Mouse (Mus musculus) MEL (cell line): ENCODE results near the gene Scn7a. TPM values are rescaled to one million over a fixed set of nuclear protein-coding genes. Genes with fewer than 3 reads are reported as not detected.

Experiments used
- DNase-seq: peaks from one replicate; pipeline ENCODE4 v3.0.0; 2011; ENCODE audit warnings: low read depth, low spot score
- H3K27ac ChIP-seq: 2 replicates; pipeline ENCODE4 v1.5.1; 2012; ENCODE audit warnings: low read depth, mild to moderate bottlenecking, control low read depth, low read length, moderate library complexity; ENCODE audit not compliant: control insufficient read depth
- H3K27me3 ChIP-seq, 2 experiments: fragments of 150-350 bp in 1 of 2; sonication (generic) in 1 of 2; 2 replicates each; pipeline ENCODE4 v1.6.1; 2012; ENCODE audit warnings: low read length in 2 of 2, mild to moderate bottlenecking in 2 of 2, improper control_type of control experiment in 1 of 2, moderate library complexity in 1 of 2; ENCODE audit not compliant: insufficient read depth in 2 of 2, control insufficient read depth in 1 of 2
- H3K36me3 ChIP-seq, 2 experiments: 2 replicates each; pipeline ENCODE4 v1.6.1; 2012 to 2014; ENCODE audit warnings: low read length in 2 of 2, improper control_type of control experiment in 1 of 2, inconsistent platforms in 1 of 2, mild to moderate bottlenecking in 1 of 2; ENCODE audit not compliant: insufficient read depth in 2 of 2, control insufficient read depth in 1 of 2
- H3K4me1 ChIP-seq, 2 experiments: fragments of 150-350 bp in 1 of 2; sonication (generic) in 1 of 2; 2 replicates each; pipeline ENCODE4 v1.6.1; 2012; ENCODE audit warnings: low read length in 2 of 2, improper control_type of control experiment in 1 of 2, mild to moderate bottlenecking in 1 of 2; ENCODE audit not compliant: insufficient read depth in 2 of 2, control insufficient read depth in 1 of 2
- H3K4me3 ChIP-seq, 2 experiments: fragments of 150-350 bp in 1 of 2; sonication (generic) in 1 of 2; 2 replicates each; pipeline ENCODE4 v1.5.1; 2012; ENCODE audit warnings: low read depth in 2 of 2, low read length in 2 of 2, mild to moderate bottlenecking in 2 of 2, moderate library complexity in 2 of 2, control low read depth in 1 of 2, improper control_type of control experiment in 1 of 2; ENCODE audit not compliant: control insufficient read depth in 1 of 2, insufficient read depth in 1 of 2
- H3K79me2 ChIP-seq: 2 replicates; pipeline ENCODE4 v1.6.1; 2012; ENCODE audit warnings: mild to moderate bottlenecking, low read length, moderate library complexity; ENCODE audit not compliant: control insufficient read depth, poor library complexity, insufficient read depth
- H3K9ac ChIP-seq: 2 replicates; pipeline ENCODE4 v1.6.1; 2012; ENCODE audit warnings: low read depth, mild to moderate bottlenecking, control low read depth, low read length, moderate library complexity; ENCODE audit not compliant: control insufficient read depth, poor library complexity, severe bottlenecking
- H3K9me3 ChIP-seq: fragments of 150-350 bp; sonication (generic); replicated peaks from 2 replicates; pipeline ENCODE4 v1.6.1; 2012; ENCODE audit warnings: mild to moderate bottlenecking, low read length, improper control_type of control experiment, moderate library complexity; ENCODE audit not compliant: insufficient read depth
- BHLHE40 ChIP-seq: IDR thresholded peaks from 2 replicates; pipeline ENCODE4 v1.6.1; 2012; ENCODE audit warnings: low read depth, mild to moderate bottlenecking, inconsistent platforms, low read length, improper control_type of control experiment, borderline replicate concordance
- CHD1 ChIP-seq: IDR thresholded peaks from 2 replicates; pipeline ENCODE4 v1.6.1; 2012; ENCODE audit warnings: low read depth, mild to moderate bottlenecking, inconsistent platforms, low read length, improper control_type of control experiment
- CTCF ChIP-seq, 3 experiments: IDR thresholded peaks in 2 of 3; conservative IDR thresholded peaks in 1 of 3; 2 replicates each; pipeline ENCODE4 v1.5.1; 2011 to 2012; ENCODE audit warnings: low read length in 3 of 3, low read depth in 2 of 3, mild to moderate bottlenecking in 2 of 3, improper control_type of control experiment in 1 of 3, inconsistent platforms in 1 of 3, mixed read lengths in 1 of 3, moderate library complexity in 1 of 3; ENCODE audit not compliant: control insufficient read depth in 1 of 3, insufficient read depth in 1 of 3, poor library complexity in 1 of 3, severe bottlenecking in 1 of 3
- E2F4 ChIP-seq: IDR thresholded peaks from 2 replicates; pipeline ENCODE4 v1.6.1; 2011; ENCODE audit warnings: low read depth, low read length, improper control_type of control experiment, borderline replicate concordance
- ELF1 ChIP-seq: IDR thresholded peaks from 2 replicates; pipeline ENCODE4 v1.6.1; 2014; ENCODE audit warnings: low read depth, mild to moderate bottlenecking, inconsistent platforms, low read length, improper control_type of control experiment, moderate library complexity
- EP300 ChIP-seq, 2 experiments: IDR thresholded peaks; 2 replicates each; pipeline ENCODE4 v1.6.1; 2011; ENCODE audit warnings: improper control_type of control experiment in 2 of 2, low read length in 2 of 2, low read depth in 1 of 2, mild to moderate bottlenecking in 1 of 2
- GABPA ChIP-seq: IDR thresholded peaks from 2 replicates; pipeline ENCODE4 v1.6.1; 2012; ENCODE audit warnings: low read depth, mild to moderate bottlenecking, inconsistent platforms, low read length, improper control_type of control experiment, moderate library complexity
- KAT2A ChIP-seq: conservative IDR thresholded peaks from 2 replicates; pipeline ENCODE4 v1.6.1; 2012; ENCODE audit warnings: low read depth, low read length, improper control_type of control experiment, inconsistent platforms
- MAX ChIP-seq: IDR thresholded peaks from 2 replicates; pipeline ENCODE4 v1.6.1; 2011; ENCODE audit warnings: low read length, improper control_type of control experiment
- MAZ ChIP-seq: IDR thresholded peaks from 2 replicates; pipeline ENCODE4 v1.6.1; 2012; ENCODE audit warnings: low read depth, mild to moderate bottlenecking, inconsistent platforms, low read length, improper control_type of control experiment
- MYB ChIP-seq: IDR thresholded peaks from 2 replicates; pipeline ENCODE4 v1.6.1; 2011; ENCODE audit warnings: mild to moderate bottlenecking, low read depth, low read length, improper control_type of control experiment
- MYC ChIP-seq: IDR thresholded peaks from 2 replicates; pipeline ENCODE4 v1.6.1; 2011; ENCODE audit warnings: low read depth, mild to moderate bottlenecking, low read length, improper control_type of control experiment, moderate library complexity
- NRF1 ChIP-seq: IDR thresholded peaks from 2 replicates; pipeline ENCODE4 v1.6.1; 2014; ENCODE audit warnings: low read depth, mild to moderate bottlenecking, inconsistent platforms, low read length, improper control_type of control experiment, moderate library complexity; ENCODE audit not compliant: poor library complexity, insufficient read depth, severe bottlenecking
- POLR2A ChIP-seq, 2 experiments: IDR thresholded peaks; 2 replicates each; pipeline ENCODE4 v1.6.1; 2011 to 2012; ENCODE audit warnings: low read length in 2 of 2, mild to moderate bottlenecking in 2 of 2, control low read depth in 1 of 2, improper control_type of control experiment in 1 of 2, low read depth in 1 of 2, moderate library complexity in 1 of 2; ENCODE audit not compliant: control insufficient read depth in 1 of 2, insufficient read depth in 1 of 2, poor library complexity in 1 of 2
- POLR2AphosphoS2 ChIP-seq: IDR thresholded peaks from 2 replicates; pipeline ENCODE4 v1.6.1; 2011; ENCODE audit warnings: low read length, improper control_type of control experiment
- POLR2AphosphoS5 ChIP-seq: IDR thresholded peaks from 2 replicates; pipeline ENCODE4 v1.6.1; 2012; ENCODE audit warnings: low read depth, borderline replicate concordance, mild to moderate bottlenecking, inconsistent platforms, low read length, moderate library complexity, mixed read lengths
- SIN3A ChIP-seq: IDR thresholded peaks from 2 replicates; pipeline ENCODE4 v1.6.1; 2012; ENCODE audit warnings: low read length, improper control_type of control experiment, inconsistent platforms
- UBTF ChIP-seq: IDR thresholded peaks from 2 replicates; pipeline ENCODE4 v1.6.1; 2012; ENCODE audit warnings: low read depth, mild to moderate bottlenecking, inconsistent platforms, low read length, improper control_type of control experiment, moderate library complexity, borderline replicate concordance; ENCODE audit not compliant: insufficient read depth
- USF1 ChIP-seq: IDR thresholded peaks from 2 replicates; pipeline ENCODE4 v1.6.1; 2014; ENCODE audit warnings: low read depth, mild to moderate bottlenecking, inconsistent platforms, low read length, improper control_type of control experiment, moderate library complexity
- ZMIZ1 ChIP-seq: IDR thresholded peaks from 2 replicates; pipeline ENCODE4 v1.6.1; 2012; ENCODE audit warnings: low read depth, mild to moderate bottlenecking, inconsistent platforms, low read length, improper control_type of control experiment, moderate library complexity
- ZNF384 ChIP-seq: IDR thresholded peaks from 2 replicates; pipeline ENCODE4 v1.6.1; 2012; ENCODE audit warnings: low read depth, mild to moderate bottlenecking, inconsistent platforms, low read length, improper control_type of control experiment
- polyA plus RNA-seq, 2 experiments: library from polyadenylated mRNA; stranded (reverse) in 1 of 2; unstranded in 1 of 2; fragments of >175 nt in 1 of 2; fragments of >200 nt in 1 of 2; gene quantifications; 2 replicates each; pipeline versions ENCODE4 v1.2.1 to v1.2.4; 2012; ENCODE audit warnings: low replicate concordance in 2 of 2, low read depth in 1 of 2; ENCODE audit not compliant: insufficient read length in 2 of 2, insufficient read depth in 1 of 2, missing spikeins in 1 of 2
- total RNA-seq: library from RNA; depleted of rRNA; stranded (reverse); fragments of 300-350 nt; gene quantifications from 2 replicates; pipeline ENCODE4 v1.2.3, GENCODE M21; 2012

Gene Scn7a
- total and polyA plus RNA-seq, 3 experiments = not detected

- no peaks in the 10 kb centered on the region for H3K79me2 ChIP-seq
- H3K9ac ChIP-seq = no peak overlapping the region
- no peak for TF ChIP-seq UBTF
- TF ChIP-seq POLR2AphosphoS2 = no peak
- no peak for TF ChIP-seq ELF1
- TF ChIP-seq KAT2A = no peak
- no peak for TF ChIP-seq POLR2AphosphoS5
- no peaks in the 10 kb centered on the region for H3K36me3 ChIP-seq
- H3K9me3 ChIP-seq = no peaks in the 10 kb centered on the region
- no peaks in the 10 kb centered on the region for H3K4me1 ChIP-seq
- DNase-seq = no peak
- no peak overlapping the region for H3K4me3 ChIP-seq
- no peak overlapping the region for H3K27ac ChIP-seq
- H3K27me3 ChIP-seq = no peaks in the 10 kb centered on the region
Observed at GRCm38 (mm10) chr2:66797493-66797892, 12.8 kb upstream of the Scn7a start.

DNA sequence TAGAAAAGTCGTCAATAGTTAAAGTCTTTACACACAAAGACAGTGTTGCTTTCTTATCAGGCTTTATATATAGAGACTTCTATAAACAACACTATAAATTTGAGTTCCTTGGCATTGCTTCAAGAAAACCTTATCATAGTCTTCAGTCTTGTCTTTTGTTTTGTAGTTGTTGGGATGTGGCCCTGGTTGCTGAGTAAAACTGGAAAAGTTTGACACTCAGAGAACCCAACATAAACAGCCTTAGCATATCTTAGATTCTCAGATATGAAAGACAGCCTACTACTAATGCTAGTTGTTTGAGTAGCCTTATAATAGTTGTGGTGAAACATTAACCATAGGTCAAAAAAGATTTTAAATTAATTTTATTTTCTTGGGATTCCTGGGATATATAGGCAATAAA, 6.9 kb upstream of the Scn7a start:
- Histone ChIP-seq H3K4me3 (no peak overlapping the region), H3K36me3 (no peaks in the 10 kb centered on the region), H3K27me3 (no peaks in the 10 kb centered on the region), H3K9ac (no peak overlapping the region), H3K9me3 (no peaks in the 10 kb centered on the region), H3K27ac (no peak overlapping the region), H3K4me1 (no peaks in the 10 kb centered on the region), H3K79me2 (no peaks in the 10 kb centered on the region)
- no peak for DNase-seq
- TF ChIP-seq BHLHE40 (no peak), ZMIZ1 (no peak), POLR2A (IDR thresholded peaks at IDR 0.05; ENCODE audit: control insufficient read depth in 1 of 2, insufficient read depth in 1 of 2, low read depth in 1 of 2, low read length in 2 of 2, poor library complexity in 1 of 2) (no peak), ELF1 (no peak), E2F4 (no peak), MYC (no peak), ZNF384 (no peak), MAZ (no peak), SIN3A (no peak), GABPA (no peak), MAX (no peak), POLR2AphosphoS5 (no peak)

DNA sequence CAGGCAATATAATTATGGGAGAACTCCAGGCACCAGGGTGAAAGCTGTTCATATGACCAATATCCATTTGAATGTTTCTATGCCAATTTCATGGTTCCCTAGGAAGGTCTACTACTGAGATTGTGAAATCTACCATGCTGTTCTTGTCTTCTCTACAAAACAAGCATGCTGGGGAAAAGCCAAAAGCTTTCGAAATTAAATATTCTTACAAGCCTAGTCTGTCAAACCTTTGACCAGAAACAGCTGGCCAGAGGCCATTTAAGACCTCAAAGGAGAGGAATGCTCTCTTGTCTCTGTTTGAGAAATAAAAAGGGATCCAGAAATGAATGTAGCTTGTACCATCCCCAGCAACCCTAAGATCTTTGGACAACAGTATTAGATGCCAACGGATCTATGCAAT, 3.8 kb downstream of the Scn7a start:
- Histone ChIP-seq H3K79me2 (no peaks in the 10 kb centered on the region), H3K4me3 (no peak overlapping the region), H3K9ac (no peak overlapping the region), H3K4me1 (no peaks in the 10 kb centered on the region), H3K27ac (no peak overlapping the region), H3K9me3 (no peaks in the 10 kb centered on the region), H3K27me3 (no peaks in the 10 kb centered on the region), H3K36me3 (no peaks in the 10 kb centered on the region)
- DNase-seq = no peak
- TF ChIP-seq MAZ = no peak
- no peak for TF ChIP-seq BHLHE40
- no peak for TF ChIP-seq CTCF (IDR thresholded peaks at IDR 0.05 in 2 of 3, conservative IDR thresholded peaks at IDR 0.05 in 1 of 3; ENCODE audit: control insufficient read depth in 1 of 3, insufficient read depth in 1 of 3, low read depth in 2 of 3, low read length in 3 of 3, poor library complexity in 1 of 3, severe bottlenecking in 1 of 3)
- no peak for TF ChIP-seq MAX
- no peak for TF ChIP-seq NRF1
- TF ChIP-seq CHD1 = no peak
- TF ChIP-seq MYB = no peak
- no peak for TF ChIP-seq UBTF
- no peak for TF ChIP-seq SIN3A
- TF ChIP-seq ZNF384 = no peak
- TF ChIP-seq USF1 = no peak
- no peak for TF ChIP-seq ELF1
- TF ChIP-seq EP300 (IDR thresholded peaks at IDR 0.05; ENCODE audit: low read depth in 1 of 2, low read length in 2 of 2) = no peak
